Mouse (Mus musculus): ENCODE data around the gene Sec14l2. TPM values are rescaled to one million over a fixed set of nuclear protein-coding genes. Genes with fewer than 3 reads are reported as not detected.
"Not testable (repeated sequence)": the region's sequence is repeated elsewhere in the genome, so short reads cannot be mapped to it uniquely, and the experiment has no call there.

Gene Sec14l2
- total RNA-seq, 1 experiment from 2014 or later, result 0.47 TPM

DNA sequence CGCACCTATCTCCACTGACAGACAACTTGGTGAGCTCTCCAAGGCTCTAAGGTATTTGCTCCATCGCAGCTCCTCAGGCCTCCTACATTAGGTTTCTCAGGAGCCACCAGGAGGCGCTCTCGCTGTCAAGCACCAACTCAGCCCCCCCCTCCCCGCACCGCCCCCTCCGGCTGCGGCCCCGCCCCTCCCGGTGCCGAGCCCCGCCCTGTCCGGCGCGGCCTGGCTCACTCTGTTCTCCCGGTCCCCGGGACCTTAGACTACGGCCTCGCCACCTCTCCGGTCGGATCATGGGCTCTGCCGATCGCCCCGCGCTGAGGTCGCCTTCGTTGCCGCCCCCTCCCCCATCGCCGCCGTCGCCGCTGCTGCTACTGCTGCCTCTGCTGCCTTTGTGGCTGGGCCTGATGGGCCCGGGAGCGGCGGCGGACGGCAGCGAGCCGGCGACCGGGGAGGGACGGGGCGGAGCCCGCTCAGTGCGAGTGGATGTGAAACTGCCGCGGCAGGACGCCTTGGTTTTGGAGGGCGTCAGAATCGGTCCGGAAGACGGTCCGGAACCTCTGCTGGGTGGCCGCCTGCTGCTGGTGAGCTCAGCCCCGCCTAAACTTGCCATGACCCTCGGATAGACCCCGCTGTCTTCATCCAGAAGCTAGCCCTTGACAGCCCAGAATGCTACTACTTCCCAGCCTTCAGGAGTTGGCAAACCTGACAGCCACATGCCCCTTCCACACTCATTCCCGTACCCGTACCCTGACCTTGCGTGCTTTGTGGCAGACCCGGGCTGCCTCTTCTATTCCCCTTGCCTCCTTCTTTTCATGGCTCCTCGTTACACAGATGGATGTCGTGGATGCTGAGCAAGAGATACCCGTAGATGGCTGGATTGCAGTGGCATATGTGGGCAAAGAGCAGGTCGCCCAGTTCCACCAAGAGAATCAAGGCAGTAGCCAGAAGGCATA lies 12.0 kb upstream of the Sec14l2 start, which contains the start of gene Rnf215:
Rnf215 (plus strand) TSS at position 217 of the 950 bp plus-strand sequence.
- peak; percentile 82 for ATAC-seq (ENCODE audit: extremely low read depth, insufficient number of reproducible peaks, low FRiP score, poor library complexity, severe bottlenecking)

GRCm38 (mm10) chr11:4134400-4134799 lies 11.2 kb upstream of the Sec14l2 start:
- ATAC-seq (ENCODE audit: extremely low read depth, insufficient number of reproducible peaks, low FRiP score, poor library complexity, severe bottlenecking), result no peak

- no peak for ATAC-seq (ENCODE audit: extremely low read depth, insufficient number of reproducible peaks, low FRiP score, poor library complexity, severe bottlenecking)
These were observed 10.2 kb upstream of the Sec14l2 start for GRCm38 (mm10) chr11:4133450-4133849.

GRCm38 (mm10) chr11:4128461-4128860 lies 5.2 kb upstream of the Sec14l2 start:
- ATAC-seq (ENCODE audit: extremely low read depth, insufficient number of reproducible peaks, low FRiP score, poor library complexity, severe bottlenecking), result not testable (repeated sequence)

DNA sequence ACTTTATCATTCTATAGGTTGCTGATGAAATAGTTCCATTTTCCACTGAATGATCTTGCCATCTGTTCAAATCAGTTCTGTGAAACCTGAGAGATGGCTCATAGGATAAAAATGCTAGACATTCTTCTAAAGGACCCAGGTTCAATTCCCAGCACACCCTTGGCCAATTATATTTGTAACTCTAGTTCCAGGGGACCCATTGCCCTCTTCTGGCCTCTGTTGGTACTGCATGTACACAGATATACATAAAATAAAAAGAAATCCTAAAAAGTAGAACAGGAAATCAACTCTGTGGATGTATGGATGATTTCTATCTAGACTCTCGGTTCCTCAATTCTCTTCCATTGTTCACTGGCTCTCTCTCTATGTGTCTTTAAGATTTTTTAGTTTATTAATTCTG lies 3.8 kb upstream of the Sec14l2 start:
- ATAC-seq (ENCODE audit: extremely low read depth, insufficient number of reproducible peaks, low FRiP score, poor library complexity, severe bottlenecking), result no peak

DNA sequence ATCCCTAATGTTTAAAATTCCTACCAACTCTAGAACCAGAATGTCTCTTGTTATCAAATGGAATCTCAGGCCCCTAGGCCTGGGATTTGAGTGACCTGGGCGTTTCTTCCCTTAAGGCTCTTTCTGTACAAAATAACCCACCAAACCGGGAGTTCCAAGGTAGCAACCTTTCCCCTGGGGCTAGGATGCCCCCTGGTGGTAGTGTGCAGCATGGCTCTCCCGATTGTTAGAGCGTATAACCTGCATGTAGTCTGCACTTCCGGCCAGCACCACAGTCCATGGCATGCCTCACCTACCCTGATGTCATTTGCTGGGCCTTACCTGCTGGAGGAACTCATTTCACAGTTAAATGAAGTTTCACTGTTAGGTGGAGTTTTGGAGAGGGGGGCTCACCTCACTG lies 707 bp upstream of the Sec14l2 start:
- peak; percentile 29; the same call in 1 of the 2 replicates for ATAC-seq (ENCODE audit: extremely low read depth, insufficient number of reproducible peaks, low FRiP score, poor library complexity, severe bottlenecking)

DNA sequence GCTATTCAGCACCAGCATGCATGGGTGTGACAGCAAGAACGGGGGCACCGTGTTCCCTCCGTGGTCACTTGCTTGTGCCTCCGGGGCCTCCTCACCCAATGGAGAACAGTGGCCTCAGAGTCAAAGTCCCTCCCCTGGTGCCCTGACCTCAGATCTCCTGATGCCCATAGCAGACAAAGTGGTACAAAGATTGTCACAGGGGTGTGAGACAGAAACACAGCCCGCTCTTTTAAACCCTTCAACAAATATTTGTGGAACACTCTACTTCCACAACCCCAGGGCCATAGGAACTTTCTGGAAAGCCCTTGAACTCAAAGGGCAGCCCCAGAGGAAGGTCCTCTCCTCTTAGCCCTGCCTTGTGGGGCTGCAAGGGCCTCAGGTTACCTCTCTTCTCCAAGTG lies 989 bp downstream of the Sec14l2 start:
- ATAC-seq (ENCODE audit: extremely low read depth, insufficient number of reproducible peaks, low FRiP score, poor library complexity, severe bottlenecking), result no peak

DNA sequence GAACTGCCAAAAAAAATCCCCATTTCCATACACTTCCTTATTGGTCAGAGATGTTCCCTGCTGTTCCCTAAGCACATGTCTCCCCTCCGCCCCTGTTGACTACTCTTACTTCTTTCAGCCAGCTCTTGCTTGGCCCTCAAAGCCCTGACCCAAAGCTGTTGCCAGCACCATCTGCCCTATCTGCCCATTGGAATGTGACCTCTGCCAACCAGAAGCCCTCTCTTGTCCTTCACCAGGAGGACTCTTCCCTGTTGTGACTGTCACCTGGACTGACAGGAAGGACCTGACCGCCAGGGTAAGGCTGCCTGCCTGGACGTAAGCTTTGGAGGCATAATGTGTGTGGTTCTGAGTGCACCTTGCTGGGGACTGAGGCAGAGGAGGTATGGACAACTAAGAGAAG lies 1.5 kb downstream of the Sec14l2 start:
- ATAC-seq (ENCODE audit: extremely low read depth, insufficient number of reproducible peaks, low FRiP score, poor library complexity, severe bottlenecking), result no peak

DNA sequence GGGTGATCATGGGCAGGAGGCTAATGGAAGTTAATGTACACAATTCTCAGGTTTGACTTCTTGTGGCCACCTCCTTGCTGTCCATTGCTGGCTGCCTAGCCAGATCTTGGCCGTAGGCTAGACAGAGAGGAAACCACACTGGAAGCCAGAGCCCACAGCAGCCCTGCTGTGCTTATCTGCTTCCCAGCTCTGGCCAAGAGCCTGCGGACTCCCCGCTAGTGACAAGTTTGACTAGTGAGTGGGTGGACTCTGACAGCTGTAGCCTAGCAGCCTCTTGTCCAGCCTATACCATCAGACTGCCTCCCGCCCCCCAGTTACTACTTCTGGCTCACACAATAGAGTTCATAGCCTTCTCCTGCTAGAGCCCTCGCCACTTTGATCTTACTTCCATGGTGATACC lies 3.6 kb downstream of the Sec14l2 start:
- no peak for ATAC-seq (ENCODE audit: extremely low read depth, insufficient number of reproducible peaks, low FRiP score, poor library complexity, severe bottlenecking)

GRCm38 (mm10) chr11:4118081-4118921 lies 4.9 kb downstream of the Sec14l2 start:
- no peak; the same call in 1 of the 2 replicates for ATAC-seq (ENCODE audit: extremely low read depth, insufficient number of reproducible peaks, low FRiP score, poor library complexity, severe bottlenecking)

DNA sequence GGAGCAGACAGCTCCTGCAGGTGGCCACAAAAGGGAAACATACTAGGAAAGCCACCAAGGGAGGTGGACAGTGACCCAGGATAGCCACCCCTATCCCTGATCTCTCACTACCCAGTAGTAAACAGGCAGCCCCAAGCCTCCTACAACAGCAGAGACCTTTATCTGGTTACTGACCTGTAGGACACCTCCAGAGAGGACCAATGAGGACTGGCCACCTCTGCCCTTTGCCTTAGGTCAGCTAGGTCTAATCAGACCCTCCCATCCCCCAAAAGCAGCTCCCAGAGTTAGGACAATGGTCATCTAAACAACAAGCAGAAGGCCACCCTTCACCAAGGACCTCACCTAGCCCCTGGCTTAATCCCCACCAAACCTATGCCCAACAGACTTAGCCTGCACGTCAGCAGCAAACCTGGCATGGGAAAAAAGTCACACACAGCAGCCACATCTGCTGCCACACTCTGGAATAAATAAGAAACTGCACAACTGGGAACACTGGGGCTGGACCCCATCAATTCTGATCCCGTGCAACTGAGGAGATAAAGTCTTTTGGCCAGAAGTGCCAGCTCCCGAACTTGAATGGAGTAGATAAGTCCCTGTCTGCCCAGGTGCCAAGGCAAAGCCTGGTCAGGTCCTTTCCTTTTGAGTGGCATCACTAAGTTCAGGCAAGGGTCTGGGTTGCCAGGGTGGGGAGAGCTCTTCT lies 5.7 kb downstream of the Sec14l2 start:
- no peak for ATAC-seq (ENCODE audit: extremely low read depth, insufficient number of reproducible peaks, low FRiP score, poor library complexity, severe bottlenecking)

DNA sequence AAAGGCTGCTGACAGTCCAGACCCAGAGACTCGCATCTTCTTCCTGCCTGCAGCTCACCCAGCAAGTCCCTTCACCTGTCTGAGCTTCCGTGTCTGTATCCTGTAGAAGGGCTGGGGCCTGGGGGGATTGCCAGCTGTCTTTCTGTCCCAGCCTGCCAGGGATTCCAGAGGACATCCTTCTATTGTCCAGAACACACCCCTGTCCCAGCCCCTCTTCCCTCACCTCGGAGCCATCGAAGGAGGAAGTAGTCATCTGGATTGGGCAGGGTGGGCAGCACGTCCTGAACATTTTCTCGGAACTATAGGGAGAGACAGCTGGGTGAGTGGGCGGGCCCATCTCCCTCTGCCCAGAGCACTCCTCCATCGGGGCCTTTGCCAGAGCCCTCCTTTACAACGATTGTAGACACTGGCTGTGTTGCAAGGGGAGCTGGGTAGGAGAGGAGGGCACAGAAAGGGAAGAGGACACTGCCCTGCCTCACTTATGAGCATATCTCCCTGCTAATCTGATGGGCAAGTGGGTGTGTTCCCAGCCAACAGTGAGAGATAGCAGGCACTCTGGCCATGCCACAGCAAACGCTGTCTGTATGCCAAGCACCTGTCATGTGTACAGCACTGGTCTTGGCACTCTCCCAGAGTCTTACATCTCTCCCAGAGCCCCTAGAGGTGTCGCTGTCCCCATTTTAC lies 6.6 kb downstream of the Sec14l2 start:
- no peak for ATAC-seq (ENCODE audit: extremely low read depth, insufficient number of reproducible peaks, low FRiP score, poor library complexity, severe bottlenecking)

- no peak for ATAC-seq (ENCODE audit: extremely low read depth, insufficient number of reproducible peaks, low FRiP score, poor library complexity, severe bottlenecking)
These were observed 7.8 kb downstream of the Sec14l2 start for GRCm38 (mm10) chr11:4115407-4115806.

DNA sequence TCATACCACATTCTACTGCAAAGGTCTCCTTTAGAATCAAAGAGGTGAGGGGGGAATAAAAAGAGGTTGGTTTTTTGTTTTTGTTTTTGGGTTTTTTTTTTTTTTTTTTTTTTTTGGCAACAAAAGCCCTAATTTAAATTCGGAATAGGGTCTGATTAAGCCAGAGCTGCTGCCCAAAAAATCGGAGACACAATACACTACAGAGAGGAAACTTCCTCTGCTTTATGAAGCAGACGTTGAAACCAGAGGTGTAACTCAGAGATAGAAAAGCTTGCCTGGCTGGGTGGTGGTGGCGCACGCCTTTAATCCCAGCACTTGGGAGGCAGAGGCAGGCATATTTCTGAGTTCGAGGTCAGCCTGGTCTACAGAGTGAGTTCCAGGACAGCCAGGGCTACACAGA lies 8.7 kb downstream of the Sec14l2 start:
- ATAC-seq (ENCODE audit: extremely low read depth, insufficient number of reproducible peaks, low FRiP score, poor library complexity, severe bottlenecking), result not testable (repeated sequence)

GRCm38 (mm10) chr11:4113970-4114369 lies 9.2 kb downstream of the Sec14l2 start:
- ATAC-seq (ENCODE audit: extremely low read depth, insufficient number of reproducible peaks, low FRiP score, poor library complexity, severe bottlenecking), result no peak

- no peak for ATAC-seq (ENCODE audit: extremely low read depth, insufficient number of reproducible peaks, low FRiP score, poor library complexity, severe bottlenecking)
These were observed 9.7 kb downstream of the Sec14l2 start for GRCm38 (mm10) chr11:4113496-4113895.

DNA sequence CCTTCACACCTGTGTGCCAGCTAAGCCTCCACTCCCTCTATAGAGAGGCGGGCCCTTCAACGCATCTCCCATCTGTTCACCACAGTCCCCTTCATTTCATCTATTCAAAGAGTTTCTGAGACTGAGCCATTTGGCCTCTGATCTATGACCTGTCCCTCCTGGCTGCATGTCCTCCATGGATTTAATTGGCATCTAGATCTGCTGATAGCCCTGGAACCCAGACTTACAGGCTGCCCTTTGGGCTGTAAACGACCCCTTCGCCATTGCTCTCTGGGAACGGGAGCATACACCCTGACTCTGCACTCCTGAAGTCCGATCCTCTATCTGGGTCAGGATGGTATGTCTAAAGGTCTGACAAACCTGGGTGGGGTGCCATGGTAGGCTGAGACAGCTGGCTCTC lies 10.4 kb downstream of the Sec14l2 start:
- no peak for ATAC-seq (ENCODE audit: extremely low read depth, insufficient number of reproducible peaks, low FRiP score, poor library complexity, severe bottlenecking)

DNA sequence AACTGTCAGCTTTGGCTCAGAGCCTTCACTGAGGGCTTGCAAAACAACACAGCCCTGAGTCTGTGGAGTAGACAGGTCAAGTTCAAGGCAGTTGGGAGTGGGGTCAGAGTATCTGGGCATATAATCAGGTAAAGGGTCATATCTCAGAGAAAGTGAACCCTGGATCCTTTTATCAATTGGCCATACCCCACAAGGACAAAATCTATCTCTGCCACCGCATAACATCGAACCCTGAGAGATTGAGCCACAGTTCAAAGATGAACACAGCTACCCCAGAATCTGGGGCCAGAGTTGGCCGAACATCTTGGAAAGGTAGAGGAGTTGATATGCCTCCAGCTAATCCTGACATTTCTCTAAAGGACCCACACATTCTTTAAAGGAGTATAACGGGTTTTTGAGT lies 11.2 kb downstream of the Sec14l2 start:
- ATAC-seq (ENCODE audit: extremely low read depth, insufficient number of reproducible peaks, low FRiP score, poor library complexity, severe bottlenecking), result no peak

DNA sequence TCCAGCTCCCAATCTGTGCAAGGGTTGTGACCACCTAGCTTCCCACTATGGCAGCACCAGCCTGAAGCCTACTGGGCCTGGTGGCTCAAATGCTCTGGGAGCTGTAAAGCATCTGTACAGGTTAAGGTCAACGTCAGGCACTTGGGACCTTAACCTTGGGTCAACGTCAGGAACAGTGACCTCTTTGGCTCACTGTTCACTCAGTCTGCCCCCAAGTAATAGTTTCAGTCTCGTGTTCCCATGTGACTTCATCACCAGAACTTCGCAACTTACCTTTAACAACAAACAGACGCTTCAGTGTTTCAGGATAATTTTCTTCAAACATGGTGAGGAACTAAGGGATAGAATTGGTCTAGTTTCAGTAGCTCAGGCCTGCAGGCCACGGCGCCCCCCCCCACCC lies 14.5 kb downstream of the Sec14l2 start:
- ATAC-seq (ENCODE audit: extremely low read depth, insufficient number of reproducible peaks, low FRiP score, poor library complexity, severe bottlenecking), result no peak
